Mouse (Mus musculus) lung, postnatal 0 days (tissue): Measurements from ENCODE around the gene Klk5.

ENCODE experiments used
- CTCF ChIP-seq: IDR thresholded peaks from 2 replicates; pipeline ENCODE4 v1.5.1; 2016; ENCODE audit warnings: antibody characterized with exemption, mild to moderate bottlenecking
- EP300 ChIP-seq: IDR thresholded peaks from 2 replicates; pipeline ENCODE4 v1.6.1; 2016; ENCODE audit warnings: antibody characterized with exemption, mild to moderate bottlenecking, control low read depth

DNA sequence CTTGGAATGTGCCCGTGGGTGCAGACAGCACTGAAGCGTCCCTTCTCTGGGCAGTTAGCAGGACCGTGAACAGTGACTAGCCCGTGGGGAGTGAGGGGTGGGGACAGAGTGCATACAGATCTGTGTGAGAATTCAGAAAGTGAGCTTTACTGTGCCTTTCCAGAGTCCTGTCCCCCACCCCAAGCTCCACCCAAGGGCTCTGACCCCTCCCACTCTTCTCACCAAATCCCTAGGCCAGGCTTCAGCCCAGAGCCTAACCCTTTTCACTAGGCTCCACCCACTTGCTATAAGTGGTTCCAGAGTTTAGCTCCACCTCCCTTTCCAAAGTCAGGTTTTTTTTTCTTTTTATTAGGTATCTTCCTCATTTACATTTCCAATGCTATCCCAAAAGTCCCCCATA lies 2.0 kb downstream of the Klk5 start:
- TF ChIP-seq CTCF (no peak), EP300 (no peak)
